Mouse (Mus musculus) hindbrain, postnatal 0 days (tissue): ENCODE measurements around the gene Atg4c. TPM values are rescaled to one million over a fixed set of nuclear protein-coding genes. Genes with fewer than 3 reads are reported as not detected.

Experiments
- ATAC-seq: fragments of 200-750 bp; cut with Nextera tagmentation; 2 replicates; pipeline ENCODE4 v1.8.0; 2017; ENCODE audit warnings: mild to moderate bottlenecking, moderate TSS enrichment, moderate library complexity
- DNase-seq: peaks from one replicate; pipeline ENCODE4 v3.0.0-alpha.2; 2015; ENCODE audit warnings: low spot score
- H3K27ac ChIP-seq: fragments of 300-500 bp; sonication (generic); 2 replicates; pipeline ENCODE4 v1.5.1; 2014; ENCODE audit warnings: mild to moderate bottlenecking
- H3K27me3 ChIP-seq: fragments of 300-500 bp; sonication (generic); 2 replicates; pipeline ENCODE4 v1.6.1; 2014; ENCODE audit warnings: low read length, mixed read lengths; ENCODE audit not compliant: insufficient read depth
- H3K36me3 ChIP-seq: fragments of 300-500 bp; sonication (generic); 2 replicates; pipeline ENCODE4 v1.6.1; 2014; ENCODE audit warnings: low read length, mixed read lengths; ENCODE audit not compliant: insufficient read depth
- H3K4me1 ChIP-seq: fragments of 300-500 bp; sonication (generic); 2 replicates; pipeline ENCODE4 v1.6.1; 2014; ENCODE audit warnings: antibody characterized with exemption, low read length, mixed read lengths; ENCODE audit not compliant: insufficient read depth
- H3K4me2 ChIP-seq: fragments of 300-500 bp; sonication (generic); 2 replicates; pipeline ENCODE4 v1.6.1; 2014; ENCODE audit warnings: low read depth, mild to moderate bottlenecking, low read length, moderate library complexity, mixed read lengths
- H3K4me3 ChIP-seq: fragments of 300-500 bp; sonication (generic); 2 replicates; pipeline ENCODE4 v1.5.1; 2014; ENCODE audit warnings: low read length
- H3K9ac ChIP-seq: fragments of 300-500 bp; sonication (generic); replicated peaks from 2 replicates; pipeline ENCODE4 v1.6.1; 2014; ENCODE audit warnings: mild to moderate bottlenecking, low read length, moderate library complexity, mixed read lengths
- H3K9me3 ChIP-seq: fragments of 300-500 bp; sonication (generic); 2 replicates; pipeline ENCODE4 v1.6.1; 2016; ENCODE audit warnings: low read length, mixed read lengths
- CTCF ChIP-seq: IDR thresholded peaks from 2 replicates; pipeline ENCODE4 v1.5.1; 2016; ENCODE audit warnings: antibody characterized with exemption, control low read depth, low read depth
- WGBS: fragments of 180-500 bp; shearing (Covaris S2); extraction: QIAGEN DNeasy Blood & Tissue Kit; methylation state at CpG from one replicate; pipeline ENCODE4 v1.1.7; 2014; 5-methylcytosine and 5-hydroxymethylcytosine counted together
- polyA plus RNA-seq: library from polyadenylated mRNA; unstranded; fragments of >200 nt; fragmentation: Nextera tagmentation; extraction: Ambion mirVana; gene quantifications from 2 replicates; pipeline ENCODE4 v1.2.1, GENCODE M21; 2015
- total RNA-seq: library from RNA; depleted of rRNA; stranded (reverse); fragments of >200 nt; gene quantifications from 2 replicates; pipeline ENCODE4 v1.2.3, GENCODE M21; 2014

Atg4c gene
- total and polyA plus RNA-seq, 2 experiments from 2014 or later = 15.6 to 17.9 TPM

- Histone ChIP-seq H3K4me3 (no peak overlapping the region), H3K27ac (no peak overlapping the region), H3K9me3 (no peaks in the 10 kb centered on the region), H3K27me3 (no peaks in the 10 kb centered on the region), H3K9ac (no peak overlapping the region), H3K4me1 (no peaks in the 10 kb centered on the region), H3K36me3 (no peaks in the 10 kb centered on the region), H3K4me2 (peak overlapping the region; percentile 36; the same call in 1 of the 2 replicates)
- DNase-seq = no peak
- WGBS = 36% methylated on average over 5 of the region's 5 CpGs
- TF ChIP-seq CTCF = no peak
- no peak for ATAC-seq
These were observed 32.8 kb upstream of the Atg4c start for GRCm38 (mm10) chr4:99160899-99161298.

- Histone ChIP-seq H3K9ac (no peak overlapping the region), H3K27me3 (no peaks in the 10 kb centered on the region), H3K4me3 (no peak overlapping the region), H3K4me2 (peak overlapping the region; percentile 36; the same call in 1 of the 2 replicates), H3K4me1 (no peaks in the 10 kb centered on the region), H3K27ac (no peak overlapping the region), H3K9me3 (no peaks in the 10 kb centered on the region), H3K36me3 (no peaks in the 10 kb centered on the region)
- DNase-seq = peak; percentile 54
- no peak for ATAC-seq
- no peak for TF ChIP-seq CTCF
- 8% methylated on average over 6 of the region's 6 CpGs for WGBS
These were observed 32.2 kb upstream of the Atg4c start for GRCm38 (mm10) chr4:99161457-99161971.

- Histone ChIP-seq H3K27me3 (no peaks in the 10 kb centered on the region), H3K4me1 (no peaks in the 10 kb centered on the region), H3K27ac (no peak overlapping the region), H3K4me2 (no peak overlapping the region), H3K9me3 (no peaks in the 10 kb centered on the region), H3K36me3 (no peaks in the 10 kb centered on the region), H3K4me3 (no peak overlapping the region), H3K9ac (no peak overlapping the region)
- no peak for DNase-seq
- no peak for TF ChIP-seq CTCF
- ATAC-seq = no peak
- WGBS = 51% methylated on average over 9 of the region's 9 CpGs
These were observed 30.7 kb upstream of the Atg4c start for GRCm38 (mm10) chr4:99163001-99163400.

GRCm38 (mm10) chr4:99163547-99163946, 30.2 kb upstream of the Atg4c start:
- Histone ChIP-seq H3K9me3 (no peaks in the 10 kb centered on the region), H3K36me3 (no peaks in the 10 kb centered on the region), H3K4me1 (no peaks in the 10 kb centered on the region), H3K27me3 (no peaks in the 10 kb centered on the region), H3K9ac (no peak overlapping the region), H3K27ac (no peak overlapping the region), H3K4me3 (no peak overlapping the region), H3K4me2 (no peak overlapping the region)
- DNase-seq = no peak
- no peak for TF ChIP-seq CTCF
- 18% methylated on average over 4 of the region's 4 CpGs for WGBS
- no peak for ATAC-seq

GRCm38 (mm10) chr4:99168869-99169268, 24.9 kb upstream of the Atg4c start:
- H3K27me3 ChIP-seq = no peaks in the 10 kb centered on the region
- DNase-seq = no peak
- no peak for TF ChIP-seq CTCF
- no peak overlapping the region for H3K9ac ChIP-seq
- H3K36me3 ChIP-seq = no peaks in the 10 kb centered on the region
- ATAC-seq = no peak
- H3K4me1 ChIP-seq = no peaks in the 10 kb centered on the region
- H3K27ac ChIP-seq = no peak overlapping the region
- H3K9me3 ChIP-seq = no peaks in the 10 kb centered on the region
- no peak overlapping the region for H3K4me2 ChIP-seq
- H3K4me3 ChIP-seq = no peak overlapping the region
- WGBS = 96% methylated on average over 5 of the region's 5 CpGs

- TF ChIP-seq CTCF = no peak
- H3K4me1 ChIP-seq = no peaks in the 10 kb centered on the region
- no peak overlapping the region for H3K27ac ChIP-seq
- no peak overlapping the region for H3K9ac ChIP-seq
- WGBS = 82% methylated on average over 7 of the region's 7 CpGs
- H3K4me2 ChIP-seq = no peak overlapping the region
- H3K27me3 ChIP-seq = no peaks in the 10 kb centered on the region
- no peaks in the 10 kb centered on the region for H3K36me3 ChIP-seq
- no peak for DNase-seq
- ATAC-seq = no peak
- no peaks in the 10 kb centered on the region for H3K9me3 ChIP-seq
- no peak overlapping the region for H3K4me3 ChIP-seq
These were observed 19.5 kb upstream of the Atg4c start for GRCm38 (mm10) chr4:99174265-99174664.

GRCm38 (mm10) chr4:99176841-99177240, 16.9 kb upstream of the Atg4c start:
- Histone ChIP-seq H3K4me3 (no peak overlapping the region), H3K27me3 (no peaks in the 10 kb centered on the region), H3K4me2 (no peak overlapping the region), H3K27ac (no peak overlapping the region), H3K9ac (no peak overlapping the region), H3K9me3 (no peaks in the 10 kb centered on the region), H3K36me3 (no peaks in the 10 kb centered on the region), H3K4me1 (no peaks in the 10 kb centered on the region)
- DNase-seq (no peak), ATAC-seq (no peak)
- WGBS = 80% methylated on average over 7 of the region's 7 CpGs
- TF ChIP-seq CTCF = no peak
